ENCODE assay signal across 13 mouse cellular contexts in the genomic region with DNA sequence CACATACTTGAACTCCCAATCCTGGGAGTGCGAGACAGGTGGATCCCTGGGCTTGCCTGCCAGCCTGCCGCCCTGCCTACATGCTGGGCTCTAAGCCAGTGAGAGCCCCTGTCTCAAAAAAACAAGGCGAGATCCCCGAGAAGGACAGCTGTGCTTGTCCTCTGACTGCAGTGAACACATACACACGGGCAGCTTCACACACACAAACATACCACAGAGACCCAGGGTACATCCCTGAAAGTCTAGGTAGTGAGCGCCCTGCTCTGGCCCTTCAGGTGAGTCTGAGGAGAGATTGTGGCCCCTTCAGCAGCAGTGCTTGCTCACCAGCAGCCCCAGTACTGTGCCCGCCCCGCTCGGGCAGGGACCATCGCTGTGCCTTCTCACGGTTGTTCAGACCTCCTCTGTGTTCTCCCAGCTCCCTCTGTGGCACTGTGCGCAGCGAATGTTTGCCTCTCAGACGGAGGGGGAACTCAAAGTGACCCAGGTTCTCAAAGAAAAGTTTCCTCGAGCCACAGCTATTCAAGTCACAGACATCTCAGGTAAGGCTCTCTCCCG. TPM values are rescaled to one million over a fixed set of nuclear protein-coding genes. Genes with fewer than 3 reads are reported as not detected.
DNase-seq lines count a peak whose midpoint lies in the region; ATAC-seq and TF ChIP-seq lines count a peak whose summit lies in the region.
"Had no signal": no experiment of that assay in that cellular context is flagged by ENCODE, and none has a peak within 500 bp of the region (broad histone marks: within the 10 kb centered on the region; RNA-seq: fewer than 3 reads in every experiment).

No protein-coding gene starts in this region.

- DNase-seq in embryonic facial prominence, embryonic 10.5 days (ENCODE audit: low spot score): no peak
- DNase-seq in liver, embryonic 14.5 days (ENCODE audit: low read depth in 3 of 3, low spot score in 3 of 3): no peak
- DNase-seq in hindbrain, embryonic 14.5 days (ENCODE audit: low spot score): no peak
- no peak for DNase-seq in left cerebral cortex, postnatal 25 days (ENCODE audit: low spot score in 2 of 2)
- DNase-seq: cerebellum, adult 8-10 months; gastrocnemius, postnatal 10 days; lung, adult 2 months had no signal

- no peak for TF ChIP-seq EP300 in liver, embryonic 14.5 days (IDR thresholded peaks at IDR 0.05; ENCODE audit: low read depth)

- H3K4me3 ChIP-seq in forebrain, embryonic 13.5 days: no peak overlapping the region
- H3K4me3 ChIP-seq in forebrain, embryonic 16.5 days (replicated peaks; ENCODE audit: low read length): no peak overlapping the region
- no peak overlapping the region for H3K4me3 ChIP-seq in midbrain, embryonic 13.5 days (replicated peaks)
- no peak overlapping the region for H3K4me3 ChIP-seq in midbrain, embryonic 16.5 days (ENCODE audit: low read depth, low read length)
- no peak overlapping the region; the same call in 1 of the 2 replicates for H3K4me3 ChIP-seq in embryonic facial prominence, embryonic 10.5 days
- H3K4me3 ChIP-seq in liver, embryonic 14.5 days (ENCODE audit: insufficient read depth in 1 of 2, low read depth in 2 of 2, low read length in 2 of 2): peak overlapping the region; percentile 81 to 95
- H3K4me3 ChIP-seq in hindbrain, embryonic 14.5 days (replicated peaks; ENCODE audit: low read length): no peak overlapping the region

- ATAC-seq in forebrain, embryonic 13.5 days: no peak
- ATAC-seq in forebrain, embryonic 16.5 days: no peak
- no peak for ATAC-seq in midbrain, embryonic 13.5 days
- ATAC-seq in midbrain, embryonic 16.5 days: no peak
- no peak for ATAC-seq in liver, embryonic 14.5 days (ENCODE audit: insufficient read depth)
- ATAC-seq in hindbrain, embryonic 14.5 days (ENCODE audit: low FRiP score): no peak
- ATAC-seq: midbrain, embryonic 15.5 days had no signal

- TF ChIP-seq CTCF in liver, embryonic 14.5 days (IDR thresholded peaks at IDR 0.05; ENCODE audit: low read depth): 0 out of 2 replicates have a peak, but pooled peaks have one; percentile 6

- peak overlapping the region; percentile 98; the same call in 1 of the 2 replicates for H3K9ac ChIP-seq in forebrain, embryonic 13.5 days
- no peak overlapping the region for H3K9ac ChIP-seq in forebrain, embryonic 16.5 days (replicated peaks; ENCODE audit: low read depth, low read length)
- no peak overlapping the region for H3K9ac ChIP-seq in midbrain, embryonic 13.5 days (replicated peaks)
- H3K9ac ChIP-seq in midbrain, embryonic 16.5 days (ENCODE audit: low read depth, low read length): no peak overlapping the region
- H3K9ac ChIP-seq in liver, embryonic 14.5 days (replicated peaks): peak overlapping the region; percentile 99
- no peak overlapping the region for H3K9ac ChIP-seq in hindbrain, embryonic 14.5 days

- H3K36me3 ChIP-seq in forebrain, embryonic 13.5 days (ENCODE audit: poor library complexity, severe bottlenecking): peaks cover 32% of the 10 kb centered on the region
- H3K36me3 ChIP-seq in forebrain, embryonic 16.5 days (ENCODE audit: control insufficient read depth, insufficient read depth): peaks cover 4% of the 10 kb centered on the region; the same call in 1 of the 2 replicates
- peaks cover 30% of the 10 kb centered on the region for H3K36me3 ChIP-seq in midbrain, embryonic 13.5 days
- H3K36me3 ChIP-seq in midbrain, embryonic 16.5 days (ENCODE audit: control insufficient read depth, insufficient read depth, low read length): peaks cover 5% of the 10 kb centered on the region; the same call in 1 of the 2 replicates
- peaks cover 49% of the 10 kb centered on the region for H3K36me3 ChIP-seq in embryonic facial prominence, embryonic 10.5 days (replicated peaks)
- peaks cover 34% of the 10 kb centered on the region for H3K36me3 ChIP-seq in liver, embryonic 14.5 days (replicated peaks; ENCODE audit: control insufficient read depth, insufficient read depth, low read depth)
- peaks cover 32% of the 10 kb centered on the region for H3K36me3 ChIP-seq in hindbrain, embryonic 14.5 days (replicated peaks; ENCODE audit: control insufficient read depth, insufficient read depth)

- H3K9me3 ChIP-seq in forebrain, embryonic 13.5 days (replicated peaks): no peaks in the 10 kb centered on the region
- H3K9me3 ChIP-seq in forebrain, embryonic 16.5 days (ENCODE audit: control insufficient read depth, low read length): no peaks in the 10 kb centered on the region
- no peaks in the 10 kb centered on the region for H3K9me3 ChIP-seq in midbrain, embryonic 13.5 days
- H3K9me3 ChIP-seq in midbrain, embryonic 16.5 days (replicated peaks; ENCODE audit: control insufficient read depth, low read length, poor library complexity, severe bottlenecking): no peaks in the 10 kb centered on the region
- no peaks in the 10 kb centered on the region for H3K9me3 ChIP-seq in embryonic facial prominence, embryonic 10.5 days
- H3K9me3 ChIP-seq in liver, embryonic 14.5 days (ENCODE audit: control insufficient read depth, low read length): no peaks in the 10 kb centered on the region
- no peaks in the 10 kb centered on the region for H3K9me3 ChIP-seq in hindbrain, embryonic 14.5 days (ENCODE audit: control insufficient read depth, low read length)
- H3K9me3 ChIP-seq: midbrain, embryonic 15.5 days had no signal

- intact Hi-C loops in left cerebral cortex, postnatal 25 days (cut with DNase I): loop anchor here (5.0 to 10.0 kb wide), 2 partner anchors 136 to 321 kb away; partner anchors contain the start of gene Slc4a5

- no peak overlapping the region for H3K27ac ChIP-seq in forebrain, embryonic 13.5 days
- no peak overlapping the region for H3K27ac ChIP-seq in forebrain, embryonic 16.5 days (ENCODE audit: low read length)
- no peak overlapping the region for H3K27ac ChIP-seq in midbrain, embryonic 13.5 days
- no peak overlapping the region for H3K27ac ChIP-seq in midbrain, embryonic 16.5 days (ENCODE audit: low read length)
- H3K27ac ChIP-seq in embryonic facial prominence, embryonic 10.5 days (replicated peaks): peak overlapping the region; percentile 94
- H3K27ac ChIP-seq in liver, embryonic 14.5 days: peak overlapping the region; percentile 95
- no peak overlapping the region for H3K27ac ChIP-seq in hindbrain, embryonic 14.5 days
- H3K27ac ChIP-seq: macrophage; midbrain, embryonic 15.5 days had no signal

- no peak overlapping the region for H3K4me2 ChIP-seq in forebrain, embryonic 13.5 days
- H3K4me2 ChIP-seq in forebrain, embryonic 16.5 days (ENCODE audit: low read length): no peak overlapping the region
- 0 out of 2 replicates have a peak overlapping the region, but pooled peaks have one; percentile 84 for H3K4me2 ChIP-seq in midbrain, embryonic 13.5 days (replicated peaks)
- H3K4me2 ChIP-seq in midbrain, embryonic 16.5 days (ENCODE audit: low read length): no peak overlapping the region
- peak overlapping the region; percentile 89 for H3K4me2 ChIP-seq in liver, embryonic 14.5 days (ENCODE audit: low read depth)
- H3K4me2 ChIP-seq in hindbrain, embryonic 14.5 days (replicated peaks): no peak overlapping the region

- H3K4me1 ChIP-seq in forebrain, embryonic 13.5 days: peaks cover 16% of the 10 kb centered on the region
- H3K4me1 ChIP-seq in forebrain, embryonic 16.5 days (replicated peaks; ENCODE audit: control insufficient read depth, insufficient read depth, low read length): peaks cover 12% of the 10 kb centered on the region
- peaks cover 22% of the 10 kb centered on the region for H3K4me1 ChIP-seq in midbrain, embryonic 13.5 days (replicated peaks)
- peaks cover 12% of the 10 kb centered on the region for H3K4me1 ChIP-seq in midbrain, embryonic 16.5 days (ENCODE audit: control insufficient read depth, insufficient read depth, low read length)
- peaks cover 26% of the 10 kb centered on the region for H3K4me1 ChIP-seq in embryonic facial prominence, embryonic 10.5 days
- H3K4me1 ChIP-seq in liver, embryonic 14.5 days (replicated peaks; ENCODE audit: control insufficient read depth in 2 of 2, insufficient read depth in 2 of 2, low read length in 1 of 2): peaks cover 30 to 40% of the 10 kb centered on the region in 2 experiments
- peaks cover 11% of the 10 kb centered on the region for H3K4me1 ChIP-seq in hindbrain, embryonic 14.5 days (replicated peaks; ENCODE audit: control insufficient read depth, insufficient read depth, low read length)

- H3K27me3 ChIP-seq in forebrain, embryonic 13.5 days: no peaks in the 10 kb centered on the region
- H3K27me3 ChIP-seq in forebrain, embryonic 16.5 days (replicated peaks; ENCODE audit: control insufficient read depth, insufficient read depth, low read length): no peaks in the 10 kb centered on the region
- H3K27me3 ChIP-seq in midbrain, embryonic 13.5 days: no peaks in the 10 kb centered on the region
- H3K27me3 ChIP-seq in midbrain, embryonic 16.5 days (ENCODE audit: control insufficient read depth, insufficient read depth, low read depth, low read length): no peaks in the 10 kb centered on the region
- no peaks in the 10 kb centered on the region for H3K27me3 ChIP-seq in embryonic facial prominence, embryonic 10.5 days (replicated peaks; ENCODE audit: low read depth, poor library complexity, severe bottlenecking)
- H3K27me3 ChIP-seq in liver, embryonic 14.5 days (ENCODE audit: control insufficient read depth, insufficient read depth, low read length): no peaks in the 10 kb centered on the region
- H3K27me3 ChIP-seq in hindbrain, embryonic 14.5 days (ENCODE audit: control insufficient read depth, insufficient read depth, low read length): no peaks in the 10 kb centered on the region
- H3K27me3 ChIP-seq: midbrain, embryonic 15.5 days had no signal

- 90% methylated on average over 16 of the region's 16 CpGs for WGBS in forebrain, embryonic 13.5 days
- 89% methylated on average over 16 of the region's 16 CpGs for WGBS in forebrain, embryonic 16.5 days
- WGBS in midbrain, embryonic 13.5 days: 88% methylated on average over 16 of the region's 16 CpGs
- 91% methylated on average over 16 of the region's 16 CpGs for WGBS in midbrain, embryonic 16.5 days
- WGBS in embryonic facial prominence, embryonic 10.5 days: 90% methylated on average over 16 of the region's 16 CpGs
- 65% methylated on average over 16 of the region's 16 CpGs for WGBS in liver, embryonic 14.5 days (ENCODE audit: insufficient replicate concordance)
- WGBS in hindbrain, embryonic 14.5 days: 90% methylated on average over 16 of the region's 16 CpGs

RNA-seq across cellular contexts. Expression of gene Bola3, which starts 2.0 kb away (rescaled TPM):
- 92.7 and 103 TPM in 2 replicates for polyA plus RNA-seq in forebrain, embryonic 13.5 days (2015; fragmentation: Nextera tagmentation; extraction: Ambion mirVana)
- polyA plus RNA-seq in forebrain, embryonic 16.5 days (2015; fragmentation: Nextera tagmentation; extraction: Ambion mirVana): 48.2 and 49.3 TPM in 2 replicates
- 69.0 and 71.7 TPM in 2 replicates for polyA plus RNA-seq in midbrain, embryonic 13.5 days (2015; fragmentation: Nextera tagmentation; extraction: Ambion mirVana)
- 44.0 and 50.0 TPM in 2 replicates for polyA plus RNA-seq in midbrain, embryonic 16.5 days (2015; fragmentation: Nextera tagmentation; extraction: Ambion mirVana)
- polyA plus RNA-seq in embryonic facial prominence, embryonic 10.5 days (2016; fragmentation: Nextera tagmentation; extraction: Ambion mirVana): 149 and 153 TPM in 2 replicates
- polyA plus RNA-seq in liver, embryonic 14.5 days (2012; rRNA removed): 28.8 and 92.1 TPM in 2 replicates
- polyA plus RNA-seq in liver, embryonic 14.5 days (2014; fragmentation: Nextera tagmentation; extraction: Ambion mirVana): 342 and 357 TPM in 2 replicates
- 60.3 and 61.5 TPM in 2 replicates for polyA plus RNA-seq in hindbrain, embryonic 14.5 days (2014; fragmentation: Nextera tagmentation; extraction: Ambion mirVana)
- total RNA-seq in left cerebral cortex, postnatal 25 days (2021): 10 to 100 TPM; 52.3 to 56.5 TPM

RNA-seq across cellular contexts. Expression of gene Mob1a, which starts 25.1 kb away (rescaled TPM):
- 35.7 and 39.3 TPM in 2 replicates for polyA plus RNA-seq in forebrain, embryonic 13.5 days (2015; fragmentation: Nextera tagmentation; extraction: Ambion mirVana)
- 30.2 and 36.6 TPM in 2 replicates for polyA plus RNA-seq in forebrain, embryonic 16.5 days (2015; fragmentation: Nextera tagmentation; extraction: Ambion mirVana)
- polyA plus RNA-seq in midbrain, embryonic 13.5 days (2015; fragmentation: Nextera tagmentation; extraction: Ambion mirVana): 30.7 and 31.8 TPM in 2 replicates
- 19.2 and 20.8 TPM in 2 replicates for polyA plus RNA-seq in midbrain, embryonic 16.5 days (2015; fragmentation: Nextera tagmentation; extraction: Ambion mirVana)
- 60.2 and 62.4 TPM in 2 replicates for polyA plus RNA-seq in embryonic facial prominence, embryonic 10.5 days (2016; fragmentation: Nextera tagmentation; extraction: Ambion mirVana)
- 19.0 and 25.2 TPM in 2 replicates for polyA plus RNA-seq in liver, embryonic 14.5 days (2012; rRNA removed)
- 39.4 and 43.3 TPM in 2 replicates for polyA plus RNA-seq in liver, embryonic 14.5 days (2014; fragmentation: Nextera tagmentation; extraction: Ambion mirVana)
- 27.8 and 30.6 TPM in 2 replicates for polyA plus RNA-seq in hindbrain, embryonic 14.5 days (2014; fragmentation: Nextera tagmentation; extraction: Ambion mirVana)
- total RNA-seq in left cerebral cortex, postnatal 25 days (2021): 10 to 100 TPM; 20.0 to 20.2 TPM

RNA-seq across cellular contexts. Expression of gene Mthfd2, which starts 25.2 kb away (rescaled TPM):
- 29.4 and 32.5 TPM in 2 replicates for polyA plus RNA-seq in forebrain, embryonic 13.5 days (2015; fragmentation: Nextera tagmentation; extraction: Ambion mirVana)
- 22.3 and 28.6 TPM in 2 replicates for polyA plus RNA-seq in forebrain, embryonic 16.5 days (2015; fragmentation: Nextera tagmentation; extraction: Ambion mirVana)
- 26.5 and 26.6 TPM in 2 replicates for polyA plus RNA-seq in midbrain, embryonic 13.5 days (2015; fragmentation: Nextera tagmentation; extraction: Ambion mirVana)
- polyA plus RNA-seq in midbrain, embryonic 16.5 days (2015; fragmentation: Nextera tagmentation; extraction: Ambion mirVana): 34.7 and 37.1 TPM in 2 replicates
- polyA plus RNA-seq in embryonic facial prominence, embryonic 10.5 days (2016; fragmentation: Nextera tagmentation; extraction: Ambion mirVana): 62.6 and 71.5 TPM in 2 replicates
- polyA plus RNA-seq in liver, embryonic 14.5 days (2012; rRNA removed): 28.5 and 44.4 TPM in 2 replicates
- 66.0 and 67.7 TPM in 2 replicates for polyA plus RNA-seq in liver, embryonic 14.5 days (2014; fragmentation: Nextera tagmentation; extraction: Ambion mirVana)
- polyA plus RNA-seq in hindbrain, embryonic 14.5 days (2014; fragmentation: Nextera tagmentation; extraction: Ambion mirVana): 30.4 and 35.7 TPM in 2 replicates
- 1 to 10 TPM; 5.0 to 6.3 TPM for total RNA-seq in left cerebral cortex, postnatal 25 days (2021)

Comparison
In these comparisons a context has a peak if more than half of its experiments do, and no peak if none do; other contexts are left out.
1. H3K4me2 ChIP-seq: peak in midbrain, embryonic 13.5 days (single experiment) and liver, embryonic 14.5 days (single experiment); none in forebrain, embryonic 13.5 days (single experiment), forebrain, embryonic 16.5 days (single experiment), midbrain, embryonic 16.5 days (single experiment) and hindbrain, embryonic 14.5 days (single experiment).
2. H3K9ac ChIP-seq: peak in forebrain, embryonic 13.5 days (single experiment) and liver, embryonic 14.5 days (single experiment); none in forebrain, embryonic 16.5 days (single experiment), midbrain, embryonic 13.5 days (single experiment), midbrain, embryonic 16.5 days (single experiment) and hindbrain, embryonic 14.5 days (single experiment).
3. H3K27ac ChIP-seq: peak in embryonic facial prominence, embryonic 10.5 days (single experiment) and liver, embryonic 14.5 days (single experiment); none in forebrain, embryonic 13.5 days (single experiment), forebrain, embryonic 16.5 days (single experiment), midbrain, embryonic 13.5 days (single experiment), midbrain, embryonic 16.5 days (single experiment) and hindbrain, embryonic 14.5 days (single experiment).
4. H3K4me3 ChIP-seq: peak in liver, embryonic 14.5 days (2 of 2); none in forebrain, embryonic 13.5 days (single experiment), forebrain, embryonic 16.5 days (single experiment), midbrain, embryonic 13.5 days (single experiment), midbrain, embryonic 16.5 days (single experiment), embryonic facial prominence, embryonic 10.5 days (single experiment) and hindbrain, embryonic 14.5 days (single experiment).